Mouse (Mus musculus) small intestine, adult 2 months (tissue): ENCODE results near the gene Pltp. TPM values are rescaled to one million over a fixed set of nuclear protein-coding genes. Genes with fewer than 3 reads are reported as not detected.

ENCODE experiments used
- H3K27ac ChIP-seq: fragments of 200-500 bp; 2 replicates; pipeline ENCODE4 v1.5.1; 2012; ENCODE audit warnings: low read depth, low read length, control low read depth, inconsistent platforms; ENCODE audit not compliant: insufficient read depth
- H3K27me3 ChIP-seq: fragments of 200-500 bp; 2 replicates; pipeline ENCODE4 v1.6.1; 2012; ENCODE audit warnings: mild to moderate bottlenecking, moderate library complexity, low read length, inconsistent platforms; ENCODE audit not compliant: control insufficient read depth, insufficient read depth
- H3K36me3 ChIP-seq: fragments of 200-500 bp; 2 replicates; pipeline ENCODE4 v1.6.1; 2012; ENCODE audit warnings: mild to moderate bottlenecking, low read length, control low read depth, inconsistent platforms; ENCODE audit not compliant: control insufficient read depth, insufficient read depth
- H3K4me1 ChIP-seq: fragments of 200-500 bp; 2 replicates; pipeline ENCODE4 v1.6.1; 2012; ENCODE audit warnings: low read length, inconsistent platforms, mixed read lengths; ENCODE audit not compliant: control insufficient read depth, insufficient read depth, insufficient read length
- H3K4me3 ChIP-seq: fragments of 200-500 bp; 2 replicates; pipeline ENCODE4 v1.5.1; 2012; ENCODE audit warnings: low read depth, mild to moderate bottlenecking, control low read depth, inconsistent platforms, low read length, moderate library complexity
- CTCF ChIP-seq: fragments of 200-500 bp; IDR thresholded peaks from 2 replicates; pipeline ENCODE4 v1.5.1; 2012; ENCODE audit warnings: low read depth, mild to moderate bottlenecking, control low read depth, inconsistent platforms, low read length, moderate library complexity, mixed read lengths; ENCODE audit not compliant: insufficient replicate concordance, insufficient read length; ENCODE audit errors: extremely low read depth
- POLR2A ChIP-seq: fragments of 200-500 bp; IDR thresholded peaks from 2 replicates; pipeline ENCODE4 v1.6.1; 2012; ENCODE audit warnings: low read depth, mild to moderate bottlenecking, control low read depth, inconsistent platforms, low read length, moderate library complexity
- WGBS: fragments of 180-500 bp; shearing (Covaris S2); methylation state at CpG from one replicate; pipeline ENCODE4 v1.1.7; 2018; 5-methylcytosine and 5-hydroxymethylcytosine counted together
- polyA plus RNA-seq: library from polyadenylated mRNA; depleted of rRNA; stranded (reverse); fragments of >200 nt; gene quantifications from 2 replicates; pipeline ENCODE4 v1.2.3, GENCODE M21; 2012

Gene Pltp
- polyA plus RNA-seq, 1 experiment: 34.2 TPM

DNA sequence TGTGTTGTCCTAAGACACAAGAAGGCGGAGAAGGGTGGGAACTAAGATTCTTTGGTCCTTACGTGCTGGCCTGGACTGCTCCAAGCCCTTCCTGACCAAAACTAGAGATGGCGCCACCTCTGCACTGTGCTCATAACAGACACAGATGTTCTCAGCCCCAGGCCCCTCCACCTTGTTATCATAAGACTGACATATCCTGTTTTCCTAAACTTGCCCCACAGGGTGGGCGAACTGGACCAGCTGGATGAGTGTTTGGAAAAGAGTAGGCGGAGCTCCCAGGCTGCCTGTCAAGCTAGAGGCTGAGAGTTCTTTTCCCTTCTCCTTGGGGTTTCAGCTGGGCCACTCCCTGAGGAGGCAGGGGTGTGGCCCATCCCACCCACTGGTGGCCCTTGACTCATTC lies 39.8 kb downstream of the Pltp start:
- WGBS: 79% methylated on average over 5 of the region's 5 CpGs
- Histone ChIP-seq H3K36me3 (peaks cover 17% of the 10 kb centered on the region), H3K27me3 (no peaks in the 10 kb centered on the region), H3K4me3 (no peak overlapping the region), H3K27ac (no peak overlapping the region), H3K4me1 (peaks cover 7% of the 10 kb centered on the region; the same call in 1 of the 2 replicates)
- no peak for TF ChIP-seq CTCF
- no peak for TF ChIP-seq POLR2A

DNA sequence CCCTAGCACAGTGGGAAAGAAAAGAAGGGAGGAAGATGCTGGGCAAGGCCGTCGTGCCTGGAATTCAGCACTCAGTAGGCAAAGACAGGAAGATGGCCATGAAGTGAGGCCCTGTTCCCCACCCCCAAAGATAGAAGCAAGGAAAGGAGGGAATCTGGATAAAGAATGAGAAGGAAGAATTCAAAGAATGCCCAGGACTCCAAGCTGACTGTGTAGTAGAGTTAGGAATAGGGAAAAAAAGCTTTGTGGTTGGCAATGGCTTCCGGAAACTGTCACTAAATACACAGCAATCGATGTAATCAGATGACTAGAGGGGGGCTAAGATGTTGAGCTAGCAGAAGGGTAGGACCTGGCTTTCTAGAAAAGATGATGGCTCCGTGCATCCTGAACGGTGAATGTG lies 40.3 kb downstream of the Pltp start:
- no peak for TF ChIP-seq CTCF
- TF ChIP-seq POLR2A: no peak
- WGBS: 85% methylated on average over 6 of the region's 6 CpGs
- peaks cover 8% of the 10 kb centered on the region; the same call in 1 of the 2 replicates for H3K4me1 ChIP-seq
- H3K27me3 ChIP-seq: no peaks in the 10 kb centered on the region
- no peak overlapping the region for H3K4me3 ChIP-seq
- H3K36me3 ChIP-seq: peaks cover 18% of the 10 kb centered on the region
- H3K27ac ChIP-seq: no peak overlapping the region

DNA sequence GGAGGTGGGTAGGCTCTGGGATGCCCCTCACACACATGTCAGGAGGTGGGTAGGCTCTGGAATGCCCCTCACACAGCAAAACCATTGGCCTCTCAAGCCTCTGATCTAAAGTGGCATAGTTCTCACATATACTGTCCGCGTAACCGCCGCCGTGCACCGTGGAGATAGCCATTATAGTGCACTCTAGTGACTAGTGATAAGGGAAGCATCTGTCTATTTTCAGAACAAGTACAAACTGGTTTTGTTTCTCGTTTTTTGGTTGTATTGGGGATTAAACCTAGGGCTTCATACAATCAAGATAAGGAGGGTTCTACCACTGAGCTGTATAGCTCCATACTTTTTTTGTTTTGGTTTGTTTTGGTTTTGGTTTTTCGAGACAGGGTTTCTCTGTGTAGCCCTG lies 41.7 kb downstream of the Pltp start:
- no peak overlapping the region for H3K4me3 ChIP-seq
- no peak for TF ChIP-seq CTCF
- no peak for TF ChIP-seq POLR2A
- WGBS: 89% methylated on average over 8 of the region's 8 CpGs
- H3K27me3 ChIP-seq: no peaks in the 10 kb centered on the region
- H3K27ac ChIP-seq: no peak overlapping the region
- H3K36me3 ChIP-seq: peaks cover 11% of the 10 kb centered on the region
- peaks cover 8% of the 10 kb centered on the region; the same call in 1 of the 2 replicates for H3K4me1 ChIP-seq

DNA sequence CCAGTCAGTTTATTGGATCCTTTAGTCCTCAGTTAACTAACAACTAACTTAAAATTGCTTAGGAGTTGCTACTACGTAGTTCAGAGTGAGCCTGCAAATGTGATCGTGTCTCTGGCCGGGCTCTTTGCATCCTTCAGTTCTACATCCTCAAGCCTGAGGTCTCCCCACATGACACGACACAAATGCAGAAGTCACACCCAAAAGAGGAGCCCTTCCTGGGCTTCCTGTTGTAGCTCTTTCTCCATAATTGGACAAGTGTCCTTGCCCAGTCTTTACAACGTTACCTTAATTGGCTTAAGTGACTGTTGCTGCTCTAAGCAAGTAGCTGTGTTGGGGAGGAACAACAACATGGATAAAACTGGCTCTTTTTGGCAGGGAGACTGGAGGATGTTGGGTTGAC lies 42.2 kb downstream of the Pltp start:
- no peak overlapping the region for H3K27ac ChIP-seq
- H3K4me1 ChIP-seq: peaks cover 8% of the 10 kb centered on the region; the same call in 1 of the 2 replicates
- peaks cover 8% of the 10 kb centered on the region for H3K36me3 ChIP-seq
- H3K4me3 ChIP-seq: no peak overlapping the region
- no peak for TF ChIP-seq CTCF
- TF ChIP-seq POLR2A: no peak
- H3K27me3 ChIP-seq: no peaks in the 10 kb centered on the region
- WGBS: 83% methylated on average over 5 of the region's 5 CpGs

DNA sequence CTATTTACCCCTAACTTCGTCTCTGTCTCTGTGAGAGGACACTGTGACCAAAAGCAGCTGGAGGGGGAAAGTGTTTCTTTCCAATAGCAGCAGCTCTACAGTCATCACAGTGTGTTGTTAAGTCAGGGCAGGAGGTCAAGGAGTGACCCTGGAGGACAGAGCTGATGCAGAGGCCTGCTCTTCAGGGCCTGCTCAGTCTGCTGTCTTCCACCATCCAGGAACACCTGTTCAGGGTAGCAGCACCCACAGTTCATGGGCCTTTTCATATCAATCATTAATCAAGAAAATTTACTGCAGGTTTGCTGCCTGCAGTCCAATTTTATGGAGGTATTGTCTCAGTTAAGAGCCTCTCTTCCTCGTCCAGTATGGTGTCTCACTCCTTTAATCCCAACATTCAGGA lies 44.0 kb downstream of the Pltp start:
- H3K4me1 ChIP-seq: peaks cover 8% of the 10 kb centered on the region; the same call in 1 of the 2 replicates
- TF ChIP-seq CTCF: no peak
- H3K36me3 ChIP-seq: peaks cover 4% of the 10 kb centered on the region
- no peaks in the 10 kb centered on the region for H3K27me3 ChIP-seq
- peak overlapping the region; percentile 29 for H3K27ac ChIP-seq
- no peak overlapping the region for H3K4me3 ChIP-seq
- WGBS: 31% methylated on average over 2 of the region's 2 CpGs

DNA sequence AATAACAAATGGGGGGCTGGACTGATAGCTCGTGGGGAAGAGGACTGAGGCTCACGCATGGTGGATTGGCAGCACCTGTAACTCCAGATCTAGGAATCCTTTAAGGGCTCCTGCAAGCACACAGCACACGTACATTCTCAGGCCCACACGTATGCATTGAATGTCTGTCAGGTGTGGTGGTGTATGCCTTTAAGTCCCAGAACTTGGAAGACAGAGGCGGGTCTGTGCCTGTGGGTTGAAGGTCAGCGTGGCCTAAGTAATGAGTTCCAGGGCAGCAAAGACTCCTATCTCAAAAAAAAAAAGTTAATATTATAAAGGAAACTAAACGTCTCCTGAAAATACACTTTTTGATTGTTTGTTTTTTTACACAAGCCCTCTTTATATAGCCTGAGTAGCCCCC lies 50.9 kb downstream of the Pltp start:
- Histone ChIP-seq H3K27ac (peak overlapping the region; percentile 5; the same call in 1 of the 2 replicates), H3K27me3 (no peaks in the 10 kb centered on the region), H3K4me3 (0 out of 2 replicates have a peak overlapping the region, but pooled peaks have one; percentile 1), H3K4me1 (peaks cover 10% of the 10 kb centered on the region; the same call in 1 of the 2 replicates), H3K36me3 (peaks cover 5% of the 10 kb centered on the region)
- TF ChIP-seq CTCF (no peak), POLR2A (no peak)
- WGBS: 32% methylated on average over 7 of the region's 7 CpGs

DNA sequence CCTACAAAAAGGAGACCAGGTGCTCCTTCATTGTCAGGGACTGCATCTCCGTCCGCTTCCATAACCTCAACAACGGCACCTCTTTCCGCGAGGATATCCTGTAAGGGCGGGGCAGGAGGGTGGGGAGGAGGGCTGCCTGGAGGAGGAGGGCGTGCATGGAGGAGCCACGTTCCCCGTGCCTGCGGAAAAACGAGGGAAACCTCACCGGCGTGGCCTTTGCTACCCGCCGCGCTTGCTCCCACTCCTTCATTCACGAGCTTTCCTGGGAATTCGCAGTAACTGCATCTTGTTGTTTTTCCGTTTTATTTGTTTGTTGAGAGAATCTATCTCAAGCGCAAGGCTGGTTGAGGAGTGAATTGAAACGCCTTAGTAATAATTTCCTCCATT lies 52.2 kb downstream of the Pltp start:
- Histone ChIP-seq H3K4me1 (peaks cover 10% of the 10 kb centered on the region; the same call in 1 of the 2 replicates), H3K27me3 (no peaks in the 10 kb centered on the region), H3K36me3 (peaks cover 12% of the 10 kb centered on the region), H3K27ac (peak overlapping the region; percentile 88), H3K4me3 (peak overlapping the region; percentile 72)
- TF ChIP-seq POLR2A (no peak), CTCF (no peak)
- WGBS: under 1% methylated on average over 21 of the region's 21 CpGs
